Mouse (Mus musculus) heart, adult 10 weeks (tissue): ENCODE results near the gene Tmprss6. TPM values are rescaled to one million over a fixed set of nuclear protein-coding genes. Genes with fewer than 3 reads are reported as not detected.

Experiments
- polyA plus RNA-seq: library from polyadenylated mRNA; stranded (reverse); fragments of 350-450 nt; fragmentation: Illumina TruSeq; extraction: RNeasy Lipid Tissue Mini Kit (QIAGEN cat#74804); gene quantifications from one replicate; pipeline ENCODE4 v1.2.3, GENCODE M21; 2014; ENCODE audit warnings: low read depth, low replicate concordance

The Tmprss6 gene
- not detected for polyA plus RNA-seq

GRCm38 (mm10) chr15:78468379-78468937 is at the start of gene Tmprss6:
Gene Tmprss6, minus strand, starts transcription at chr15:78468634.

GRCm38 (mm10) chr15:78494968-78495406 is 26.6 kb upstream of the Tmprss6 start, which contains the start of gene Il2rb:
Gene Il2rb, minus strand, starts transcription at chr15:78495271.

DNA sequence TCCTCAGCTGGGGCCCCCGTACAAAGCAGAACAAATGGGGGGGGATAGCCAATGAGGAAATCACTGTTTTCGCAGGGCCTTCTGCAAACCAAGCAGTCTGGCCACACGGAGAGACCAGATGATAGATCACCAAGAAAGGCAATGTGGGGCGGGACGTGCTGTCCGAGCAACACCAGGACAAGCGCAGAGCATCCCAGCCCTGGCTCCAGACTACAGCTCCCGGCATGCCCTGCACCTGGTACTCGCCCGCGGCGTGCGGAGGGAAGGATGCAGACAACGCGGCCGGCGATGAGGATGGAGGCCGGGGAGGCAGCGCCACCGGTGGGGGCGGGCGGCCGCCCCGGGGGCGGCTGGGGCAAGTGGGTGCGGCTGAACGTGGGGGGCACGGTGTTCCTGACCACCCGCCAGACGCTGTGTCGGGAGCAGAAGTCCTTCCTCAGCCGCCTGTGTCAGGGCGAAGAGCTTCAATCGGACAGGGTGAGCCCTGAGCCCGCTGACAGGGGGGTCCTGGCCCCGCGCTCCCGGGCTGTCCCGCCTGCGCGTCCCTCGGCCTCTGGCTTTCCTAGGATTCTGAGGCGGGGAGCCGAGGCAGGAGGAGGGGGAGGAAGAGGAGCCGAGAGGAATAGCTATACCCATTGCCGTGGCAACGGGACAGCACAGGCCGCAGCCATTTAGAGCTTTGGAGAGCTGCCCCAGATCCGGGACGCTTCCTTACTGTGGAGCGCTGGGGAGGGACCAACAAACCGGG is 39.9 kb downstream of the Tmprss6 start, which contains the start of gene Kctd17:
Gene Kctd17, plus strand, starts transcription at position 174 of the 748 bp plus-strand sequence.

GRCm38 (mm10) chr15:78406293-78406934 is 62.0 kb downstream of the Tmprss6 start, which contains the start of gene Mpst:
Gene Mpst, plus strand, starts transcription at chr15:78406416.

DNA sequence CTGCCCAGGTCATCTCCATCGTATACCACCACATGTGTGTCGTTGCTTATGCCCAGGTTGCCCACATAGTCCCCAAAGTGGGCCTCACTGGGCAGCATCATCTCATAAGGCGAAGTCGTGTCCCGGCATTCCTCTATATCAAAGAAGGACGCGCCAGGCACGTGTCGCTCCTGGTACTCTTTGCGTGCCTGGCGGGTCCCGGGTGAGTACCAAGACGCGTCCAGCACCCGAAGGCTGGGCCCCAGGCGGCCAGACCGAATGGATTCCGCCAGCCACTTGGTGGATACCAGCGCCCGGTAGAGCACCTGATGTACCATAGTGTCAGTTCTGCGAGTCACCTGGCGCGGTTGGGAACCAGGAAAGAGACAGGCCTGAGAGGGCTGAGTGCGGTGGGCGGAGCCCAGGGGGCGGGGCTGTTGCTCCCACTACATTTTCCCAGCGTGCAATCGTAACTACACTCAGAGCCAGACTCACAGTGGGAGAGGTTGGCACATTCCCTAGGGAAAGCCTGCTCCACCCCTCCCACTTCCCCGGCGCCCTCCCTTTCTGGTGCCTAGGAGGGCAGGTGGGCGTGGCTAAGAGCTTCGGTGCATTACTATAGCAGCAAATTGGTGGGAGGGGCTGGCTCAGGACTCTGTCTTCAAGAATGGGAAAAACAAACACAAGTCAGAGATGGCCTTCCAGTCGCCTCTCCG is 62.8 kb downstream of the Tmprss6 start, which contains the start of gene Tst:
Gene Tst, minus strand, starts transcription at position 391 of the 695 bp plus-strand sequence.

GRCm38 (mm10) chr15:78395478-78395962 is 72.9 kb downstream of the Tmprss6 start, which contains the start of gene Tex33:
Gene Tex33, minus strand, starts transcription at chr15:78395912.

Other genes starting within 250 kb of the Tmprss6 start
- gene Ncf4, start 223.8 kb downstream of the Tmprss6 start, polyA plus RNA-seq: 3.0 TPM
- gene Csf2rb2, start 162.9 kb downstream of the Tmprss6 start, polyA plus RNA-seq: 0.73 TPM
- gene Csf2rb, start 142.9 kb downstream of the Tmprss6 start, polyA plus RNA-seq: 0.50 TPM
- not detected for gene Tex33, start 72.7 kb downstream of the Tmprss6 start, polyA plus RNA-seq
- gene Tst, start 62.7 kb downstream of the Tmprss6 start, polyA plus RNA-seq: 26.6 TPM
- gene Mpst, start 62.2 kb downstream of the Tmprss6 start, polyA plus RNA-seq: 56.8 TPM
- gene Kctd17, start 40.1 kb downstream of the Tmprss6 start, polyA plus RNA-seq: 24.6 TPM
- gene Il2rb, start 26.6 kb upstream of the Tmprss6 start, polyA plus RNA-seq: 0.21 TPM
- gene C1qtnf6, start 62.8 kb upstream of the Tmprss6 start, polyA plus RNA-seq: 10.5 TPM
- not detected for gene Sstr3, start 76.1 kb upstream of the Tmprss6 start, polyA plus RNA-seq
- 1.8 TPM for gene Rac2, start 104.1 kb upstream of the Tmprss6 start, polyA plus RNA-seq
- gene Cyth4, start 128.4 kb upstream of the Tmprss6 start, polyA plus RNA-seq: 8.0 TPM